22 mouse cellular contexts compared by ENCODE assay signal in the genomic region with DNA sequence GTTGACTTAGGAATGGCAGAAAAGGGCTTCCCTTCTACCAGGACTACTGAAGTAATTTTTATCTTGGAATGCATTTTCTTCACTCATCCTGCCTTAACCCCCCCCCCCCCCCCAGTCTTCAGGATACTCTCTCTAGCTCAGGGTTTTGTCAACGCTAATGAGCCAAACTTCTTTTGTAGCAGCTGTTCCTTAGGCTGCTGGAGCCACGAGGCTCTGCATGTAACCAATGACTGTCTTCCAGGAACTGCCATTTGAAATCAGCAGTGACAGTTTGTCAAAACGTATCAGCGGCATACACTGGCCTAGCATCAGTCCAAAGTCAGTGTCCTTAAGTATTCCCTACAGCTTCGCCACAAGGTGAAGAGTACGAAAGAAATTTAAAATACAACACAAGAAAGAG.
A peak's percentile ranks its signal among the peaks of the same experiment; 100 is the strongest.
DNase-seq lines count a peak whose midpoint lies in the region; ATAC-seq and TF ChIP-seq lines count a peak whose summit lies in the region.
"Had no signal": no experiment of that assay in that cellular context is flagged by ENCODE, and none has a peak within 500 bp of the region (broad histone marks: within the 10 kb centered on the region; RNA-seq: fewer than 3 reads in every experiment).

No protein-coding gene starts in this region.

- no peaks in the 10 kb centered on the region for H3K36me3 ChIP-seq in forebrain, embryonic 13.5 days (ENCODE audit: poor library complexity, severe bottlenecking)
- H3K36me3 ChIP-seq in forebrain, embryonic 10.5 days (replicated peaks) = no peaks in the 10 kb centered on the region
- H3K36me3 ChIP-seq in hindbrain, postnatal 0 days (ENCODE audit: insufficient read depth, low read length) = no peaks in the 10 kb centered on the region
- no peaks in the 10 kb centered on the region for H3K36me3 ChIP-seq in hindbrain, embryonic 11.5 days (ENCODE audit: control insufficient read depth, insufficient read depth, low read length)
- H3K36me3 ChIP-seq: heart, embryonic 12.5 days; heart, embryonic 15.5 days; hindbrain, embryonic 10.5 days had no signal

- H3K4me1 ChIP-seq in forebrain, embryonic 13.5 days = no peaks in the 10 kb centered on the region
- H3K4me1 ChIP-seq in forebrain, embryonic 10.5 days = no peaks in the 10 kb centered on the region
- H3K4me1 ChIP-seq in hindbrain, postnatal 0 days (ENCODE audit: insufficient read depth, low read length) = no peaks in the 10 kb centered on the region
- no peaks in the 10 kb centered on the region for H3K4me1 ChIP-seq in hindbrain, embryonic 11.5 days (replicated peaks; ENCODE audit: control insufficient read depth, insufficient read depth, low read length)
- H3K4me1 ChIP-seq: heart, embryonic 12.5 days; heart, embryonic 15.5 days; hindbrain, embryonic 10.5 days had no signal

- no peak overlapping the region for H3K27ac ChIP-seq in forebrain, embryonic 13.5 days
- no peak overlapping the region for H3K27ac ChIP-seq in forebrain, embryonic 10.5 days
- no peak overlapping the region for H3K27ac ChIP-seq in hindbrain, postnatal 0 days
- no peak overlapping the region for H3K27ac ChIP-seq in hindbrain, embryonic 11.5 days (ENCODE audit: low read depth, low read length)
- H3K27ac ChIP-seq: heart, embryonic 15.5 days; hindbrain, embryonic 10.5 days; hindbrain, embryonic 14.5 days had no signal

- DNase-seq in forebrain, embryonic 10.5 days (ENCODE audit: extremely low spot score, low spot score) = no peak
- peak; percentile 27 for DNase-seq in hindbrain, postnatal 0 days (ENCODE audit: low spot score)
- no peak for DNase-seq in hindbrain, embryonic 11.5 days (ENCODE audit: low spot score)
- peak; percentile 15 for DNase-seq in retina, embryonic 14.5 days (ENCODE audit: low spot score)
- no peak for DNase-seq in adrenal gland, postnatal 25 days
- DNase-seq in lung, postnatal 10 days = no peak
- DNase-seq: adrenal gland, adult 8-10 months; adrenal gland, postnatal 36 days; cerebellum, adult 11-12 months; cerebellum, adult 8-10 months; cerebellum, postnatal 14 days; gastrocnemius, postnatal 25 days; heart, adult 18-20 months; heart, postnatal 10 days; heart, postnatal 36 days had no signal

- no peaks in the 10 kb centered on the region for H3K27me3 ChIP-seq in forebrain, embryonic 13.5 days
- no peaks in the 10 kb centered on the region for H3K27me3 ChIP-seq in forebrain, embryonic 10.5 days (ENCODE audit: poor library complexity, severe bottlenecking)
- H3K27me3 ChIP-seq in hindbrain, postnatal 0 days (ENCODE audit: insufficient read depth, low read length) = no peaks in the 10 kb centered on the region
- no peaks in the 10 kb centered on the region for H3K27me3 ChIP-seq in hindbrain, embryonic 11.5 days (ENCODE audit: control insufficient read depth, insufficient read depth, low read length)
- H3K27me3 ChIP-seq: heart, embryonic 12.5 days; heart, embryonic 15.5 days had no signal

- H3K9me3 ChIP-seq in forebrain, embryonic 13.5 days (replicated peaks) = no peaks in the 10 kb centered on the region
- H3K9me3 ChIP-seq in forebrain, embryonic 10.5 days = no peaks in the 10 kb centered on the region
- no peaks in the 10 kb centered on the region for H3K9me3 ChIP-seq in hindbrain, postnatal 0 days (ENCODE audit: low read length)
- no peaks in the 10 kb centered on the region for H3K9me3 ChIP-seq in hindbrain, embryonic 11.5 days (ENCODE audit: control insufficient read depth, low read length)
- H3K9me3 ChIP-seq: heart, embryonic 12.5 days; heart, embryonic 15.5 days; hindbrain, embryonic 10.5 days had no signal

- TF ChIP-seq CTCF in hindbrain, postnatal 0 days (IDR thresholded peaks at IDR 0.05; ENCODE audit: low read depth) = no peak

- 54% methylated on average over 6 of the region's 6 CpGs for WGBS in forebrain, embryonic 13.5 days
- 74% methylated on average over 6 of the region's 6 CpGs for WGBS in forebrain, embryonic 10.5 days
- WGBS in hindbrain, postnatal 0 days = 51% methylated on average over 6 of the region's 6 CpGs
- WGBS in hindbrain, embryonic 11.5 days = 77% methylated on average over 6 of the region's 6 CpGs

- no peak overlapping the region for H3K9ac ChIP-seq in forebrain, embryonic 13.5 days
- H3K9ac ChIP-seq in hindbrain, postnatal 0 days (replicated peaks; ENCODE audit: low read length) = no peak overlapping the region
- H3K9ac ChIP-seq in hindbrain, embryonic 11.5 days (ENCODE audit: low read depth, low read length) = no peak overlapping the region
- H3K9ac ChIP-seq: heart, embryonic 12.5 days; heart, embryonic 15.5 days; hindbrain, embryonic 14.5 days had no signal

- ATAC-seq in forebrain, embryonic 13.5 days = peak; percentile 59; the same call in 1 of the 2 replicates
- no peak for ATAC-seq in hindbrain, postnatal 0 days
- no peak for ATAC-seq in hindbrain, embryonic 11.5 days (ENCODE audit: low FRiP score)
- ATAC-seq: activated CD4-positive, CD25-positive, alpha-beta regulatory T cell, adult 4 months; intestine, postnatal 0 days had no signal

- no peak overlapping the region for H3K4me3 ChIP-seq in forebrain, embryonic 13.5 days
- no peak overlapping the region for H3K4me3 ChIP-seq in forebrain, embryonic 10.5 days
- H3K4me3 ChIP-seq in hindbrain, postnatal 0 days (ENCODE audit: low read length) = no peak overlapping the region
- no peak overlapping the region for H3K4me3 ChIP-seq in hindbrain, embryonic 11.5 days (ENCODE audit: low read depth, low read length)
- H3K4me3 ChIP-seq: heart, embryonic 12.5 days; heart, embryonic 15.5 days; hindbrain, embryonic 10.5 days had no signal

- no peak overlapping the region for H3K4me2 ChIP-seq in forebrain, embryonic 13.5 days
- no peak overlapping the region for H3K4me2 ChIP-seq in hindbrain, postnatal 0 days (ENCODE audit: low read depth, low read length)
- H3K4me2 ChIP-seq in hindbrain, embryonic 11.5 days (replicated peaks; ENCODE audit: low read depth, low read length) = no peak overlapping the region
- H3K4me2 ChIP-seq: heart, embryonic 12.5 days; heart, embryonic 15.5 days; hindbrain, embryonic 14.5 days had no signal

Comparison
In these comparisons a context has a peak if more than half of its experiments do, and no peak if none do; other contexts are left out.
1. DNase-seq: peak in hindbrain, postnatal 0 days (single experiment) and retina, embryonic 14.5 days (single experiment); none in forebrain, embryonic 10.5 days (single experiment), hindbrain, embryonic 11.5 days (single experiment), adrenal gland, postnatal 25 days (single experiment) and lung, postnatal 10 days (single experiment).